Mouse (Mus musculus): ENCODE results near the gene Ccnl1. TPM values are rescaled to one million over a fixed set of nuclear protein-coding genes. Genes with fewer than 3 reads are reported as not detected.

Gene Ccnl1
- total RNA-seq, 1 experiment from 2014 or later: 456 TPM

GRCm38 (mm10) chr3:65929821-65930633 is 28.0 kb downstream of the Ccnl1 start:
- ATAC-seq (ENCODE audit: extremely low read depth, insufficient number of reproducible peaks, low FRiP score, poor library complexity, severe bottlenecking): peak; percentile 53; the same call in 1 of the 2 replicates

GRCm38 (mm10) chr3:65929304-65929783 is 28.7 kb downstream of the Ccnl1 start:
- peak; percentile 89 for ATAC-seq (ENCODE audit: extremely low read depth, insufficient number of reproducible peaks, low FRiP score, poor library complexity, severe bottlenecking)

GRCm38 (mm10) chr3:65928614-65929272 is 29.3 kb downstream of the Ccnl1 start:
- no peak for ATAC-seq (ENCODE audit: extremely low read depth, insufficient number of reproducible peaks, low FRiP score, poor library complexity, severe bottlenecking)

GRCm38 (mm10) chr3:65927685-65928084 is 30.4 kb downstream of the Ccnl1 start:
- no peak for ATAC-seq (ENCODE audit: extremely low read depth, insufficient number of reproducible peaks, low FRiP score, poor library complexity, severe bottlenecking)

- no peak for ATAC-seq (ENCODE audit: extremely low read depth, insufficient number of reproducible peaks, low FRiP score, poor library complexity, severe bottlenecking)
Observed at GRCm38 (mm10) chr3:65927101-65927501, 30.9 kb downstream of the Ccnl1 start.

GRCm38 (mm10) chr3:65926426-65926825 is 31.6 kb downstream of the Ccnl1 start:
- no peak for ATAC-seq (ENCODE audit: extremely low read depth, insufficient number of reproducible peaks, low FRiP score, poor library complexity, severe bottlenecking)

- no peak for ATAC-seq (ENCODE audit: extremely low read depth, insufficient number of reproducible peaks, low FRiP score, poor library complexity, severe bottlenecking)
Observed at GRCm38 (mm10) chr3:65925058-65925740, 32.9 kb downstream of the Ccnl1 start.

- no peak for ATAC-seq (ENCODE audit: extremely low read depth, insufficient number of reproducible peaks, low FRiP score, poor library complexity, severe bottlenecking)
Observed at GRCm38 (mm10) chr3:65922420-65922819, 35.6 kb downstream of the Ccnl1 start.

- ATAC-seq (ENCODE audit: extremely low read depth, insufficient number of reproducible peaks, low FRiP score, poor library complexity, severe bottlenecking): no peak
Observed at GRCm38 (mm10) chr3:65921671-65922070, 36.4 kb downstream of the Ccnl1 start.

GRCm38 (mm10) chr3:65919016-65919415 is 39.0 kb downstream of the Ccnl1 start:
- no peak for ATAC-seq (ENCODE audit: extremely low read depth, insufficient number of reproducible peaks, low FRiP score, poor library complexity, severe bottlenecking)

- no peak for ATAC-seq (ENCODE audit: extremely low read depth, insufficient number of reproducible peaks, low FRiP score, poor library complexity, severe bottlenecking)
Observed at GRCm38 (mm10) chr3:65912928-65913327, 45.1 kb downstream of the Ccnl1 start.

- ATAC-seq (ENCODE audit: extremely low read depth, insufficient number of reproducible peaks, low FRiP score, poor library complexity, severe bottlenecking): no peak
Observed at GRCm38 (mm10) chr3:65912217-65912616, 45.8 kb downstream of the Ccnl1 start.

GRCm38 (mm10) chr3:65911265-65911664 is 46.8 kb downstream of the Ccnl1 start:
- ATAC-seq (ENCODE audit: extremely low read depth, insufficient number of reproducible peaks, low FRiP score, poor library complexity, severe bottlenecking): no peak

- ATAC-seq (ENCODE audit: extremely low read depth, insufficient number of reproducible peaks, low FRiP score, poor library complexity, severe bottlenecking): no peak
Observed at GRCm38 (mm10) chr3:65909454-65909853, 48.6 kb downstream of the Ccnl1 start.

- no peak for ATAC-seq (ENCODE audit: extremely low read depth, insufficient number of reproducible peaks, low FRiP score, poor library complexity, severe bottlenecking)
Observed at GRCm38 (mm10) chr3:65907536-65907935, 50.5 kb downstream of the Ccnl1 start.

GRCm38 (mm10) chr3:65905281-65906169 is 52.5 kb downstream of the Ccnl1 start:
- ATAC-seq (ENCODE audit: extremely low read depth, insufficient number of reproducible peaks, low FRiP score, poor library complexity, severe bottlenecking): no peak

- ATAC-seq (ENCODE audit: extremely low read depth, insufficient number of reproducible peaks, low FRiP score, poor library complexity, severe bottlenecking): no peak
Observed at GRCm38 (mm10) chr3:65904711-65905110, 53.3 kb downstream of the Ccnl1 start.

GRCm38 (mm10) chr3:65904106-65904505 is 53.9 kb downstream of the Ccnl1 start:
- no peak for ATAC-seq (ENCODE audit: extremely low read depth, insufficient number of reproducible peaks, low FRiP score, poor library complexity, severe bottlenecking)

Data from neutrophil, adult 5-6 weeks (primary cell).